Mouse (Mus musculus): ENCODE results near the gene Tfpt.
"Not testable (repeated sequence)": the region's sequence is repeated elsewhere in the genome, so short reads cannot be mapped to it uniquely, and the experiment has no call there.

Gene Tfpt

DNA sequence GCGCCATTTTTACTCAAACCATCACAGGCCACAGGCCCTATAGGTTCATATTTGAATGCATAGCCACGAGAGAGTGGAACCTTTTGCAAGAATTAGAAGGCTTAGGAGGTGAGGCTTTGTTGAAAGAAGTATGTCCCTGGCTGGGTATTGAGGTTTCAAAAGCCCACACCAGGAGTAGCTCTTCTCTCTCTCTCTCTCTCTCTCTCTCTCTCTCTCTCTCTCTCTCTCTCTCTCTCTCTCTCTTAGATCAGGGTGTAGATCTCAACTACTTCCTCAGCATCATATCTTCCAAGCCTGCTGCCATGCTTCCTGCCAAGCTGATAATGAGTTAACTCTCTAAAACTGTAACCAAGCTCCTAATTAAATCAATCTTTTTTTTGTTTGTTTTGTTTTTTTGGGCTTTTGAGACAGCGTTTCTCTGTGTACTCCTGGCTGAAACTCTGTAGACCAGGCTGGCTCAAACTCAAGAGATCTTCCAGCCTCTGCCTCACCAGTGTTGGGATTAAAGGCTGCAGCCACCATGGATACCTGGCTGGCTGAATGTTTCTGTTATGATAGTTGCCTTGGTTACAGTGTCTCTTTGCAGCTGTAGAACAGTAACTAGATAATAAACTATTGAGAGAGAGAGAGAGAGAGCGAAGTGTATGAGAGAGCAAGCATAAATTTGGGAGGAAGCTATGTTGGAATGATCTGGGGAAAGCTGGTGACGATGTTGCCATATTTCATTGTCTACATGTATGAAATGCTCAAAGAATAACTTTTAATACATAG lies 53.2 kb downstream of the Tfpt start:
- in situ Hi-C loops (cut with MseI, MboI): no loop called here

DNA sequence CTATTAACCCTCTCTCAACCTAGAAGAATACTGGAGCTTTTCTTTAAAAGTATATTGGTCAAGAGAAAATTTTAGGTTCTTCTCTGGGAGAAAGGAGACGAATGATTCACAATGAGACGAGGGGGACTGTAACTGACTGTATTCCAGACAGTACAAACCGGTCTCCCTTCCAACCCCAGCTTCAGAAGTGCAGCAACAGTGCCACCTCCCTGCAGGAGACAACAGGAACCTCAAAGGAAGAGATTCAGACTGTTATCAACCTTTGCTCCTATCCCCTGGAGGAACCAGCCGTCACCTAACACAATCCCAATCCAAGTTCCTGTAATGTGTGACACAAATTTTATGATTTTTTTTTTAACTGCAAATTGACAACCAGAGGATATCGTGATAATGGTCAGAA lies 55.5 kb downstream of the Tfpt start:
- in situ Hi-C loops (cut with MseI, MboI): no loop called here

DNA sequence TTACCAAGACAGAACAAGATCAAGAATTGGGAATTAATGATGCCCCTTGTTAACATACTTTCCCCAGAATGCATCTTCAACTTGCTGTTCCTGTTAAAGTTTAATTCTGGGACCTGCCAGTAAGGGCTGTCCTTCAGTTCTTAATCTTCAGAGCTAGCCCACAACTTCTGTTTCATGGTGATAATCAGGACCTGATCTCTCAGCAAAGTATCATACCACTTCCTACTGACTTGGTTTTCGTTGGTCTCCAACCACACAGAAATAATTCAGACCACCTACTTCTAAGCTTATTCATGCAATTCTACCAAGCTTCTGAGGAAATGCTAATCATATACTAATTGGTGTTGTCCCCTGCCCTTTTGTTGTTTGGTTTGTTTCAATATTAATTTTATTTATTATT lies 57.9 kb downstream of the Tfpt start:
- in situ Hi-C loops (cut with MseI, MboI): no loop called here

DNA sequence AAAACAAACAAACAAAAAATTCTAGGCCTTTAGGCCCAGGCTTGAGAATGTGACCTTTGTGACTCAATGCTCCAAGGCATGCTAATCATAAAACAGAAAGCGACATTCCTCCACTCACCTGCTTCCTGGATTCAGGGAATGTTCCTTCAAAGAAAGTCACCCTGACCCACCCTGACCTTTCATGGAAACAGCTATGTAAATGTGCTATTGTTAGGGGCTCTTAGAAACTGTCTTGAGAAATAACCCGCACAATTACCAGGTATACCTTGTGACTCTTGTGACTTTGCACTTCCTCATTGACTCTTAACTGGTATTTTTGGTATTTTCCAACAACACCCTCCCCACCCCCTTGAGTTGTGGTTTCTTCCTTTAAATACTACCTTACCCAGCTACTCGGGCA lies 59.1 kb downstream of the Tfpt start:
- in situ Hi-C loops (cut with MseI, MboI): not testable (repeated sequence)
